Mouse (Mus musculus) limb, embryonic 14.5 days (tissue): ENCODE data around the gene Klk13. TPM values are rescaled to one million over a fixed set of nuclear protein-coding genes. Genes with fewer than 3 reads are reported as not detected.

Experiments used
- ATAC-seq: fragments of 200-750 bp; cut with Nextera tagmentation; 2 replicates; pipeline ENCODE4 v1.8.0; 2017; ENCODE audit warnings: low read depth, moderate number of reproducible peaks, moderate TSS enrichment; ENCODE audit not compliant: low FRiP score
- DNase-seq: peaks from one replicate; pipeline ENCODE4 v3.0.0-alpha.2; 2015; ENCODE audit warnings: low spot score
- H3K27ac ChIP-seq: fragments of 300-500 bp; sonication (generic); replicated peaks from 2 replicates; pipeline ENCODE4 v1.5.1; 2014; ENCODE audit warnings: low read depth, mild to moderate bottlenecking, low read length, moderate library complexity, mixed read lengths
- H3K27me3 ChIP-seq: fragments of 300-500 bp; sonication (generic); 2 replicates; pipeline ENCODE4 v1.6.1; 2014; ENCODE audit warnings: low read length, mixed read lengths; ENCODE audit not compliant: control insufficient read depth, insufficient read depth
- H3K36me3 ChIP-seq: fragments of 300-500 bp; sonication (generic); 2 replicates; pipeline ENCODE4 v1.6.1; 2014; ENCODE audit warnings: mild to moderate bottlenecking, low read length, moderate library complexity, mixed read lengths; ENCODE audit not compliant: control insufficient read depth, insufficient read depth
- H3K4me1 ChIP-seq: fragments of 300-500 bp; sonication (generic); 2 replicates; pipeline ENCODE4 v1.6.1; 2014; ENCODE audit warnings: antibody characterized with exemption, low read length, mixed read lengths; ENCODE audit not compliant: control insufficient read depth, insufficient read depth
- H3K4me2 ChIP-seq: fragments of 300-500 bp; sonication (generic); replicated peaks from 2 replicates; pipeline ENCODE4 v1.6.1; 2014; ENCODE audit warnings: low read depth, mild to moderate bottlenecking, low read length, moderate library complexity; ENCODE audit not compliant: severe bottlenecking
- H3K4me3 ChIP-seq: fragments of 300-500 bp; sonication (generic); replicated peaks from 2 replicates; pipeline ENCODE4 v1.5.1; 2014; ENCODE audit warnings: low read length
- H3K9ac ChIP-seq: fragments of 300-500 bp; sonication (generic); 2 replicates; pipeline ENCODE4 v1.6.1; 2014; ENCODE audit warnings: mild to moderate bottlenecking, low read depth, low read length, moderate library complexity; ENCODE audit not compliant: severe bottlenecking
- H3K9me3 ChIP-seq: fragments of 300-500 bp; sonication (generic); 2 replicates; pipeline ENCODE4 v1.6.1; 2016; ENCODE audit warnings: low read length; ENCODE audit not compliant: control insufficient read depth
- POLR2A ChIP-seq: fragments of 200-500 bp; IDR thresholded peaks from 2 replicates; pipeline ENCODE4 v1.8.0; 2012; ENCODE audit warnings: inconsistent platforms, mild to moderate bottlenecking, moderate library complexity, borderline replicate concordance; ENCODE audit not compliant: insufficient read depth, insufficient read length; ENCODE audit errors: extremely low read depth
- WGBS: fragments of 180-500 bp; shearing (Covaris S2); extraction: QIAGEN DNeasy Blood & Tissue Kit; methylation state at CpG from one replicate; pipeline ENCODE4 v1.1.7; 2014; 5-methylcytosine and 5-hydroxymethylcytosine counted together
- polyA plus RNA-seq, 2 experiments: library from polyadenylated mRNA; depleted of rRNA in 1 of 2; stranded (reverse) in 1 of 2; unstranded in 1 of 2; fragments of >200 nt; fragmentation: Nextera tagmentation in 1 of 2; extraction: Ambion mirVana in 1 of 2; gene quantifications; 2 replicates each; pipeline versions ENCODE4 v1.2.1 to v1.2.3; 2012 to 2014

The Klk13 gene
- polyA plus RNA-seq, 2 experiments = 1.7 to 3.7 TPM

- Histone ChIP-seq H3K36me3 (no peaks in the 10 kb centered on the region), H3K27ac (no peak overlapping the region), H3K27me3 (no peaks in the 10 kb centered on the region), H3K4me3 (no peak overlapping the region), H3K9ac (no peak overlapping the region), H3K4me1 (no peaks in the 10 kb centered on the region), H3K9me3 (no peaks in the 10 kb centered on the region), H3K4me2 (no peak overlapping the region)
- TF ChIP-seq POLR2A = no peak
- WGBS = 85% methylated on average over 6 of the region's 6 CpGs
- no peak for ATAC-seq
- no peak for DNase-seq
These were observed 59.5 kb downstream of the Klk13 start for GRCm38 (mm10) chr7:43771916-43772315.

GRCm38 (mm10) chr7:43772901-43773300, 60.5 kb downstream of the Klk13 start:
- DNase-seq (no peak), ATAC-seq (no peak)
- no peak overlapping the region for H3K27ac ChIP-seq
- no peaks in the 10 kb centered on the region for H3K36me3 ChIP-seq
- WGBS = 74% methylated on average over 3 of the region's 3 CpGs
- H3K27me3 ChIP-seq = no peaks in the 10 kb centered on the region
- no peak for TF ChIP-seq POLR2A
- no peak overlapping the region for H3K4me2 ChIP-seq
- H3K9me3 ChIP-seq = no peaks in the 10 kb centered on the region
- no peak overlapping the region for H3K9ac ChIP-seq
- H3K4me1 ChIP-seq = no peaks in the 10 kb centered on the region
- H3K4me3 ChIP-seq = no peak overlapping the region

GRCm38 (mm10) chr7:43774364-43774763, 62.0 kb downstream of the Klk13 start, which contains the start of gene Klk11:
Gene Klk11 (plus strand): TSS chr7:43774604.
- DNase-seq = no peak
- Histone ChIP-seq H3K27ac (no peak within 1 kb of the TSS), H3K4me2 (no peak within 1 kb of the TSS)

GRCm38 (mm10) chr7:43774802-43775201, 62.4 kb downstream of the Klk13 start:
- H3K36me3 ChIP-seq = no peaks in the 10 kb centered on the region
- no peak for DNase-seq
- H3K27ac ChIP-seq = no peak overlapping the region
- H3K4me1 ChIP-seq = no peaks in the 10 kb centered on the region
- H3K4me3 ChIP-seq = no peak overlapping the region
- no peak for ATAC-seq
- no peak overlapping the region for H3K9ac ChIP-seq
- TF ChIP-seq POLR2A = no peak
- 39% methylated on average over 6 of the region's 6 CpGs for WGBS
- no peak overlapping the region for H3K4me2 ChIP-seq
- no peaks in the 10 kb centered on the region for H3K9me3 ChIP-seq
- H3K27me3 ChIP-seq = no peaks in the 10 kb centered on the region

More at GRCm38 (mm10) chr7:43774364-43774763, 62.0 kb downstream of the Klk13 start, which contains the start of gene Klk11:
- Histone ChIP-seq H3K9me3 (no peaks in the 10 kb centered on the region), H3K4me3 (no peak within 1 kb of the TSS), H3K9ac (no peak within 1 kb of the TSS), H3K4me1 (no peaks in the 10 kb centered on the region), H3K27me3 (no peaks in the 10 kb centered on the region), H3K36me3 (no peaks in the 10 kb centered on the region)
- ATAC-seq = no peak
- WGBS = 78% methylated on average over 5 of the region's 5 CpGs
- no peak for TF ChIP-seq POLR2A

GRCm38 (mm10) chr7:43775311-43776057, 63.1 kb downstream of the Klk13 start:
- 48% methylated on average over 5 of the region's 7 CpGs for WGBS
- ATAC-seq (no peak), DNase-seq (no peak)
- TF ChIP-seq POLR2A = no peak
- Histone ChIP-seq H3K4me3 (no peak overlapping the region), H3K27ac (no peak overlapping the region), H3K36me3 (no peaks in the 10 kb centered on the region), H3K4me2 (no peak overlapping the region), H3K4me1 (no peaks in the 10 kb centered on the region), H3K9me3 (no peaks in the 10 kb centered on the region), H3K27me3 (no peaks in the 10 kb centered on the region), H3K9ac (no peak overlapping the region)
